Mouse (Mus musculus) heart, embryonic 13.5 days (tissue): ENCODE measurements at regions not wholly inside any gene's neighbourhood (a gene's known extent, or its start where the extent isn't known, plus 50 kb on each side); places are given as distances from the start of the nearest gene placed in this dataset.

ENCODE experiments used
- ATAC-seq: fragments of 200-750 bp; cut with Nextera tagmentation; 2 replicates; pipeline ENCODE4 v1.8.0; 2017; ENCODE audit warnings: moderate TSS enrichment; ENCODE audit not compliant: insufficient number of reproducible peaks, low FRiP score, low TSS enrichment; ENCODE audit errors: extremely low read depth
- H3K27ac ChIP-seq: fragments of 300-500 bp; sonication (generic); replicated peaks from 2 replicates; pipeline ENCODE4 v1.5.1; 2015; ENCODE audit warnings: moderate library complexity, mild to moderate bottlenecking, inconsistent platforms
- H3K27me3 ChIP-seq: fragments of 300-500 bp; sonication (generic); replicated peaks from 2 replicates; pipeline ENCODE4 v1.6.1; 2015; ENCODE audit warnings: mild to moderate bottlenecking, inconsistent platforms
- H3K36me3 ChIP-seq: fragments of 300-500 bp; sonication (generic); 2 replicates; pipeline ENCODE4 v1.6.1; 2015; ENCODE audit warnings: mild to moderate bottlenecking, inconsistent platforms
- H3K4me1 ChIP-seq: fragments of 300-500 bp; sonication (generic); 2 replicates; pipeline ENCODE4 v1.6.1; 2015; ENCODE audit warnings: inconsistent platforms
- H3K4me2 ChIP-seq: fragments of 300-500 bp; sonication (generic); 2 replicates; pipeline ENCODE4 v1.6.1; 2015; ENCODE audit warnings: inconsistent platforms, mild to moderate bottlenecking, moderate library complexity
- H3K4me3 ChIP-seq: fragments of 300-500 bp; sonication (generic); 2 replicates; pipeline ENCODE4 v1.5.1; 2015; ENCODE audit warnings: moderate library complexity, mild to moderate bottlenecking, inconsistent platforms
- H3K9ac ChIP-seq: fragments of 300-500 bp; sonication (generic); 2 replicates; pipeline ENCODE4 v1.6.1; 2015; ENCODE audit warnings: inconsistent platforms, mild to moderate bottlenecking, moderate library complexity
- H3K9me3 ChIP-seq: fragments of 300-500 bp; sonication (generic); 2 replicates; pipeline ENCODE4 v1.6.1; 2016; ENCODE audit warnings: inconsistent platforms
- WGBS: fragments of 180-500 bp; shearing (Covaris S2); methylation state at CpG from one replicate; pipeline ENCODE4 v1.1.7; 2015; ENCODE audit warnings: mixed read lengths; 5-methylcytosine and 5-hydroxymethylcytosine counted together

DNA sequence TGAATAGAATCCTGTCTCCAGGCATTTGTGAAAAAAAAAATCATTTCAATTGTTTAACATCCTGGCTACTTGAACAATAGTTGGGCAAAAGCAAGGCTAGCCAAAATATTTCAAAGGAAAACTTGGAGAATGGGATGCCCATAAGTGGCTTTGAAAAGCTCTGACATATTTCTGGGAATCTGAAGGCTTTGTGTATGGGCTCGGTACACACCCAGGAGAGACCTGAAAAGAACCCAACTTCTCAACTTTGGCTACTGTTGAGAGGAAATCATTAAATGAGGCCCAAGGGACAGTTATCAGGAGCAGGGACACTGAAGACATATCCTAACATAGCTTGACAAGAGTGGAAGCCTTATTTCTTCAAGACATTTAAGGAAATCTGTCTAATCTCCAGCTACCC is 179.0 kb downstream of the Cxcl12 start:
- 81% methylated on average over 1 of the region's 1 CpGs for WGBS

DNA sequence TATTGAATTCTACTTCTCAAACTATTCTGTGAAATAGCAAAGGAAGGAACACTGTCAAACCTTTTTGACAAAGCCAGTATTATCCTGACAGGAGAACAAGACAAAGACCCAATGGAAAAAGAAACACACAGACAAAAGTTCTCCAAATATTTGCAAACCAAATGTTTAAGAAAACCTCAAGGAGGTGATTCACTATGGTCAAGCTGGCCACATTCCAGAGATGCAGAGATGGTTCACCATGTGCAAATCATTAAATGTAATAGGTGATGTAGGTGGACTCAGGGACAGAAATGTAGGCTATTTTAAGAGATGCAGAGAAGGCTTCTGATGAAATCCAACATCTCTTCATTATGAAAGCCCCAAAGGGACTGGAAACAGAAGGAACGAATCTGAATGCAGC is 183.5 kb downstream of the Cxcl12 start:
- Histone ChIP-seq H3K9ac (no peak overlapping the region), H3K9me3 (no peaks in the 10 kb centered on the region), H3K4me2 (no peak overlapping the region), H3K4me1 (no peaks in the 10 kb centered on the region), H3K27ac (no peak overlapping the region), H3K27me3 (no peaks in the 10 kb centered on the region), H3K36me3 (no peaks in the 10 kb centered on the region), H3K4me3 (no peak overlapping the region)
- WGBS, result 70% methylated on average over 1 of the region's 1 CpGs
- ATAC-seq, result no peak

More for the DNA sequence above, 179.0 kb downstream of the Cxcl12 start:
- no peaks in the 10 kb centered on the region for H3K36me3 ChIP-seq
- no peaks in the 10 kb centered on the region for H3K9me3 ChIP-seq
- H3K4me2 ChIP-seq, result no peak overlapping the region
- no peak for ATAC-seq
- H3K27me3 ChIP-seq, result no peaks in the 10 kb centered on the region
- H3K27ac ChIP-seq, result no peak overlapping the region
- no peaks in the 10 kb centered on the region for H3K4me1 ChIP-seq
- H3K9ac ChIP-seq, result no peak overlapping the region
- H3K4me3 ChIP-seq, result no peak overlapping the region

DNA sequence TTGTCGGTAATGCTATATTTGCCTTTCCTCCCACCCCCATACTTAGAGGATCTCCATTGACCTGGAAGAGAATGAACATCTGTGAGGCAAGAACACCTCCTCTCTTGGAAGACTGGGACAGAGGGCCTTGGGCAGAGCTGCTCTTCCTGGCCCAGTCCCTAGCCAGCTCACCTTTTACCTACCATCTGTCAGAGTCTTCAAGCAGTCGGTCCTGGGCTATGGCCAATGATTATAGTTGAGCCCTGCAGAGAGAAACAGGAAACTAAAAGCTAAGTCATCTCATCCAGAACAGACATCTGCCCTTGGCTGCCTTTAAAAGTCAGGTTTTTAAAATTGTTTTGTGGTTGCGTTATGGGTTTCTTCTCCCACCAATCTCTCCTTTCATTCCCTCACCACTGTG is 184.8 kb downstream of the Cxcl12 start:
- Histone ChIP-seq H3K4me2 (no peak overlapping the region), H3K27me3 (no peaks in the 10 kb centered on the region), H3K4me3 (no peak overlapping the region), H3K36me3 (no peaks in the 10 kb centered on the region), H3K27ac (no peak overlapping the region), H3K9ac (no peak overlapping the region), H3K9me3 (peaks cover 3% of the 10 kb centered on the region; the same call in 1 of the 2 replicates), H3K4me1 (no peaks in the 10 kb centered on the region)
- 77% methylated on average over 3 of the region's 3 CpGs for WGBS
- no peak for ATAC-seq

DNA sequence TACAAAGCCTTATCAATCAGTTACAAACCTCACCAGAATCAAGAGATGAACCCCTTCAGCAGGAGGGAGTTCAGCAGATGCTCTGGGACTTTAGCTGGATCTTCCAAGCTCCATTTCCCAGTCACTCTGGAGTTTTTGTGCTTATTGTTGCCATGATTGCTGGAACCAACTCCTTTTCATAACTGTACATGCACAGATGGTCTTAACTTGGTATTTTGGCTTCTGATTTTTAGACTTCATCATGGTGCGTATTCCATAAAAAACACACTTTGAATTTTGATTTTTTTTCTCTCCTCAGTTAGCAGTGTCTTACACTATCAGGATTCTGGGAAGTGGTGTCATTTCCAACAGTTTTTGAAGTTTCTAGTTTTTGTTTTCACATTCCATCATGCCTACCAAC is 187.8 kb downstream of the Cxcl12 start:
- no peak for ATAC-seq
- H3K27me3 ChIP-seq, result no peaks in the 10 kb centered on the region
- H3K4me2 ChIP-seq, result no peak overlapping the region
- no peak overlapping the region for H3K27ac ChIP-seq
- no peak overlapping the region for H3K4me3 ChIP-seq
- no peak overlapping the region for H3K9ac ChIP-seq
- peaks cover 5% of the 10 kb centered on the region; the same call in 1 of the 2 replicates for H3K9me3 ChIP-seq
- H3K36me3 ChIP-seq, result no peaks in the 10 kb centered on the region
- 95% methylated on average over 1 of the region's 1 CpGs for WGBS
- no peaks in the 10 kb centered on the region for H3K4me1 ChIP-seq

DNA sequence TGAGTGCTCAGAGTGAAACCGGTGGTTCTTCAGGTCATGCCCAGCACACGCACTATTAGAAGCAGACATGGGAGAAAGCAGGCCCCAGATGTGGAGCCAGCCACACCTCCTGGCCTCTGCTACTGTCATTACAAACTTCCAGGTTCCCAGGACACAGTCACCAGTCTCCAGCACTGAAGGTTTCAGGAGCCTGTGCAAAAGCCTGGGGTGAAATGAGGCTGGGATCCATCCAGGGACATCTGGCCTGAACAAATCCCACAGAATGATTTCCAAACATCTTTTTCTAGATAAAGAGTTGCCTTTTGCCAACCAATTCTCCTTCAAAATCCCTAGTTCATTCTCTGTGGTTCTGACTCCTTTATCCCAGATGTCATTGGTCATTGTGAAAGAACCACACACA is 191.1 kb downstream of the Cxcl12 start:
- Histone ChIP-seq H3K4me1 (no peaks in the 10 kb centered on the region), H3K27ac (no peak overlapping the region), H3K27me3 (no peaks in the 10 kb centered on the region), H3K9ac (no peak overlapping the region), H3K9me3 (peaks cover 5% of the 10 kb centered on the region; the same call in 1 of the 2 replicates), H3K4me3 (no peak overlapping the region), H3K4me2 (no peak overlapping the region), H3K36me3 (no peaks in the 10 kb centered on the region)
- no peak for ATAC-seq
- 87% methylated on average over 2 of the region's 2 CpGs for WGBS

DNA sequence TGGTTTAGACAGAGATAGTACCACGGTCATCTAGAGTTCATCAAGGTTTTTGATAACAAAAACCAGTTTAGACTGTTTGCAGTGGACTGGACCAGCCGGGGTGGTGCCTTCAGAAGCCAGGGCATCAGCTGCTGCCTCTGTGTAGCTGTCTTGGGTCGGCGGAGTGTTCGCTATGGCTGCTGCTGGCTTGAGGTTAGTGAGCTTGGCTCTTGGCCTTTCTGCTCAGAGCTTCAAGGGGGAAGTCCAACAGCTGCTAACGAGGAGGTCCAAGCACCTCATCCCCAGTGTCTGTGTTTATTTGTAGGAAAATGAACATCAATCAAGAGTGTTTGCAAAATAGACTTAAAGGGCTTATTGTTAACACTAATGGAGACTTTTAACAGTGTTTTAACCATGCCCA is 198.2 kb downstream of the Cxcl12 start:
- ATAC-seq, result no peak
- Histone ChIP-seq H3K4me1 (no peaks in the 10 kb centered on the region), H3K9me3 (no peaks in the 10 kb centered on the region), H3K4me3 (no peak overlapping the region), H3K27ac (no peak overlapping the region), H3K4me2 (no peak overlapping the region), H3K36me3 (no peaks in the 10 kb centered on the region), H3K27me3 (no peaks in the 10 kb centered on the region; the same call in 1 of the 2 replicates), H3K9ac (no peak overlapping the region)
- 77% methylated on average over 6 of the region's 6 CpGs for WGBS

DNA sequence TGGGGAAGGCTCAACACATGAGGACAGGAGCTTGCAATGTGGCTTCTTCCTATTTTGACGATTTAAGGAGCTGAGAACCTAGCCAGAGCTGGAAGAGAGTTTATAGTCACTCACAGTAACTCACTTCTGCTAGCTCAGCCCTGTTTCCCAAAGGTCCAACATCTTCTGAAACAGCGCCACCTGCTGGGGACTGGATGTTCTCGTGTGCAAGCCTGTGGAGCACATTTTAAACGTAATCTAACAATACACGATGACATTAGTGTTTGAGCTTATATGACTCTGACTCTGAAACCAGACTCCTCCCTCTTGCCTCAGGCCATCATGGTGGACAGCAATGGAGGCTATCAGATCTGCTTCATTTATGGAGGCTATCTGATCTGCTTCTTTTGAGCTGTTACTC is 207.7 kb downstream of the Cxcl12 start:
- Histone ChIP-seq H3K36me3 (no peaks in the 10 kb centered on the region), H3K27me3 (no peaks in the 10 kb centered on the region), H3K4me2 (no peak overlapping the region), H3K4me1 (peaks cover 13% of the 10 kb centered on the region), H3K27ac (no peak overlapping the region), H3K4me3 (no peak overlapping the region), H3K9me3 (0 out of 2 replicates have a peak, but pooled peaks cover 6% of the 10 kb centered on the region), H3K9ac (no peak overlapping the region)
- no peak for ATAC-seq
- 83% methylated on average over 5 of the region's 5 CpGs for WGBS

DNA sequence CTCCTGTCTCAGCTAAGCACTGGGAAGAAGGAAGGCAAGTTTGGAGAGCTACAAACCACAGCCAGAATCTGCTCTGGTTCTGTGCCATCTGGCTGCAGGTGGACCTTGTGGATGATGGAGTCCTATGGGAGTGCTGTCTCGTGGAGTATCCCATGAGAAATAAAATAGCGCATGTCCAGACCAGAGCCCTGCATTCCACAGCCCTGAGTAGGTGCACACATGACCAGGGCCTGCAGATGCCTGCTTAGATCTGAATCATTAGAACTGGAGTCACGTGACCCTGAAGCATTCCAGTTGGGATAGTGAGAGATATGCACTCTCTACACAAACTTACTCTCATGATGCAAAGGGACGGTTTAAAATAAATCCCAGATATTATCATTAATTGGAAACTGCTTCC is 211.6 kb downstream of the Cxcl12 start:
- Histone ChIP-seq H3K36me3 (no peaks in the 10 kb centered on the region), H3K4me2 (no peak overlapping the region), H3K4me1 (peaks cover 13% of the 10 kb centered on the region), H3K4me3 (no peak overlapping the region), H3K27me3 (no peaks in the 10 kb centered on the region), H3K9ac (no peak overlapping the region), H3K27ac (no peak overlapping the region), H3K9me3 (0 out of 2 replicates have a peak, but pooled peaks cover 6% of the 10 kb centered on the region)
- no peak for ATAC-seq
- 37% methylated on average over 4 of the region's 4 CpGs for WGBS

DNA sequence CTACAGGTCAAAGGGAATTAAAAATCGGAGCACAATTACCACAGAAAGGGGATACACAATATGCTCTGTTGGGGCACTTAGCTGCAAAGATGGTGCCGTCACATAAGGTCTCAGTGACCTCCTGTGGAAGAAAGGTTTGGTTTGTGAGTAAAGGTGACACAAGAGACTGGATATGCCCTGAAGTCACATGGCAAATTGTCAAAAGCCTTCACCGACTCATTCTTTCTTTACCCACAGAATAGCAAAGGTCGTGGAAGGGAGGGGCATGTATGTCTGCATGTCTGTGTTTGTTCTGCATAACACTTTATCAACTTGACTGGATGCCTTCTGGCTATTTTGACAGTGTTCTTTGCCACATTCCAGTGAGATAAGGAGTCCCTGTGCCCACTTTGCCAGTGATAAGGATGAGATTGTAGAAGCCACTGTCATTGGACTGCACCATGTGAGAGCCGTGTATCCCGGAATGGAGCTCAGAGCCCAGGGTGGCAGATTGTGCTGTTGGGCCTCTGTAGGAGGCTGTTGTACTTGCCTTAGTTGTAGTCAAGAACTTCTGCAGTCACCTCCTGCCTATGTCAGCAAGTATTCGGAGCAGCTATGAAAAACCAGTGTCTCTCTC is 222.0 kb downstream of the Cxcl12 start:
- WGBS, result 37% methylated on average over 7 of the region's 7 CpGs
- H3K9ac ChIP-seq, result no peak overlapping the region
- no peaks in the 10 kb centered on the region for H3K36me3 ChIP-seq
- H3K4me3 ChIP-seq, result no peak overlapping the region
- no peak overlapping the region for H3K4me2 ChIP-seq
- H3K27me3 ChIP-seq, result 0 out of 2 replicates have a peak, but pooled peaks cover 3% of the 10 kb centered on the region
- peak overlapping the region; percentile 63 for H3K27ac ChIP-seq
- peak; percentile 54; the same call in 1 of the 2 replicates for ATAC-seq
- no peaks in the 10 kb centered on the region for H3K9me3 ChIP-seq
- peaks cover 27% of the 10 kb centered on the region for H3K4me1 ChIP-seq

DNA sequence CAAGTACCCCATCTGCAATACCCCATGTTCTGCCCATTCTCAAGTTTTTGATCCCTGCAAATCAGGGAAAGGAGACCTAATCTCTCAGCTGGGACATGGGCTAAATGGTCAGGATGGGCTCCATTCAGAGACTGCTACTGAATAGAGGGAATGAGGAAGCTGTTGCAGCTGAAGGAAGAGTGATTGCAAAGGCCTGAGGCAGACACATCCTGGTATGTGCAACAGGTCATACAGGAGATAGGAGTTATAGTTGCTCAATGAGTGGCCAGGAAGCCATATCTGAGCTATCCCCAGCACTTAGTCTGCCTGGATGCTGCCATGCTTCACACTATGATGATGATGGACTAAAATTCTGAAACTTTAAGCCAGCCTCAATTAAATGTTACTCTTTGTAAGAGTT is 225.1 kb downstream of the Cxcl12 start:
- no peaks in the 10 kb centered on the region for H3K36me3 ChIP-seq
- H3K4me3 ChIP-seq, result no peak overlapping the region
- peaks cover 27% of the 10 kb centered on the region for H3K4me1 ChIP-seq
- H3K9me3 ChIP-seq, result no peaks in the 10 kb centered on the region
- no peak for ATAC-seq
- H3K27ac ChIP-seq, result no peak overlapping the region
- no peak overlapping the region for H3K9ac ChIP-seq
- no peak overlapping the region for H3K4me2 ChIP-seq
- H3K27me3 ChIP-seq, result 0 out of 2 replicates have a peak, but pooled peaks cover 3% of the 10 kb centered on the region

DNA sequence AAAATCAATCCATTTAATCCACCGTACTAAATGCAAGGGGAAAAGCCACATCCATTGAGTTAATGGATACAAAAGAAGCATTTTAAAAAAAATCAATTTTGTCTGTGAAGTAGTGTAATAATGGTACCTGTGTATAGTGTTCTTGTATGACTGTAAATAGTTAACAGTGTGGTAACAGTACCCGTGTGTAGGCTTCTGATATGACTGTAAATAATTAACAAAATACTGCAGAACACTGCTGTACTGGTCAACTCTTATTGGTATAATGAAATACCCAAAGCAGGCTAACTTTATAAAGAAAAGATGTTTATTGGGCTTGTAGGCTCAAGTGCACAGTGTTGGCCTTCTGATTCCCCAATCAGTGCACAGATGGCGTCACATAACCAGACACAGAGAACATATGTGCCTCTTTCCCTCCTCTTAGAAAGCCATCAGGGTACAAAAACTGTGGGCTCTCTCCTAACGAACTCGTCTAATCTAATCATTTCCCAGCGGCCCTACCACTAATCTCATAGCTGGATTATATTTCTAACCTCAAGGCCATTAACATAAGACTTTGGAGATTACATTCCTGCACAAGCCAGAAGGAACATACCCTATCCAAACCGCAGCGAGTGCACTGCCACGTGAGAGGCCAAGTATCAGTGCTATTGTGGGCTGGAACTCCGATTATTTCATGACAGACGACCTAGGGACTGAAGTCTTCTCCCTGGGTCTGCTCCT is 237.4 kb downstream of the Cxcl12 start:
- H3K4me1 ChIP-seq, result peaks cover 25% of the 10 kb centered on the region
- WGBS, result 54% methylated on average over 11 of the region's 11 CpGs
- H3K4me3 ChIP-seq, result no peak overlapping the region
- no peaks in the 10 kb centered on the region for H3K27me3 ChIP-seq
- H3K4me2 ChIP-seq, result no peak overlapping the region
- no peaks in the 10 kb centered on the region for H3K9me3 ChIP-seq
- H3K9ac ChIP-seq, result no peak overlapping the region
- no peaks in the 10 kb centered on the region for H3K36me3 ChIP-seq
- 0 out of 2 replicates have a peak overlapping the region, but pooled peaks have one; percentile 8 for H3K27ac ChIP-seq
- no peak; the same call in 1 of the 2 replicates for ATAC-seq

DNA sequence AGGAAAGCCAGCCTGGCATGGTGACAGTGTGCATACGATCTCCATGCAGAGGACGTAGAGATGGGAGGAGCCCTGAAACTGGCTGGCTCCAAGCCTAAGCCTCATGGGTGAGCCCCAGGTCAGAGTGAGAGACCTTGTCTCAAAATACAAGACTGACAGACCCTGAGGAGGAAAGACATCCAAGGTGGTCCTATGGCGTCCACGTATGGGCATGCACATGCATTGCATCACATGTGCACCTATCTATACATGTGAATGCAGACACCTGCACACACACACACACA is 237.9 kb downstream of the Cxcl12 start:
- Histone ChIP-seq H3K9me3 (no peaks in the 10 kb centered on the region), H3K27me3 (no peaks in the 10 kb centered on the region), H3K4me3 (no peak overlapping the region), H3K4me2 (no peak overlapping the region), H3K36me3 (no peaks in the 10 kb centered on the region), H3K9ac (no peak overlapping the region), H3K4me1 (peaks cover 25% of the 10 kb centered on the region), H3K27ac (0 out of 2 replicates have a peak overlapping the region, but pooled peaks have one; percentile 8)
- 66% methylated on average over 4 of the region's 4 CpGs for WGBS
- no peak for ATAC-seq
